Mouse (Mus musculus) ovary, adult 18-20 months (tissue): ENCODE measurements around the gene Ly6g6d.
"Not testable (repeated sequence)": the region's sequence is repeated elsewhere in the genome, so short reads cannot be mapped to it uniquely, and the experiment has no call there.

ENCODE experiments used
- DNase-seq: peaks from one replicate; pipeline ENCODE4 v3.0.0; 2022; ENCODE audit warnings: low spot score, mixed read lengths

The Ly6g6d gene

GRCm38 (mm10) chr17:35077786-35078233 is at the start of gene Ly6g6d:
Gene Ly6g6d (minus strand): TSS chr17:35078065.
- DNase-seq = peak; percentile 32

- DNase-seq = no peak
These were observed 49.2 kb upstream of the Ly6g6d start for GRCm38 (mm10) chr17:35127017-35127416.

GRCm38 (mm10) chr17:35126206-35126611 is 48.3 kb upstream of the Ly6g6d start, which contains the start of gene D17H6S53E:
Gene D17H6S53E (plus strand): TSS chr17:35126373.
- DNase-seq = peak; percentile 60

- DNase-seq = no peak
These were observed 47.7 kb upstream of the Ly6g6d start for GRCm38 (mm10) chr17:35125578-35125977.

GRCm38 (mm10) chr17:35125081-35125480 is 47.2 kb upstream of the Ly6g6d start:
- DNase-seq = no peak

GRCm38 (mm10) chr17:35124261-35124896 is 46.5 kb upstream of the Ly6g6d start:
- not testable (repeated sequence) for DNase-seq

GRCm38 (mm10) chr17:35123287-35123686 is 45.4 kb upstream of the Ly6g6d start:
- DNase-seq = not testable (repeated sequence)

- DNase-seq = no peak
These were observed 44.0 kb upstream of the Ly6g6d start, which contains the start of gene Csnk2b for GRCm38 (mm10) chr17:35121871-35122303. Gene Csnk2b (minus strand): TSS chr17:35122053.

GRCm38 (mm10) chr17:35121143-35121799 is 43.4 kb upstream of the Ly6g6d start, which contains the start of gene Gpank1:
Gene Gpank1 (plus strand): TSS chr17:35121455.
- DNase-seq = peak; percentile 98

GRCm38 (mm10) chr17:35120745-35121142 is 42.9 kb upstream of the Ly6g6d start:
- no peak for DNase-seq

- no peak for DNase-seq
These were observed 37.5 kb upstream of the Ly6g6d start, which contains the start of gene Ly6g5b for GRCm38 (mm10) chr17:35115046-35116019. Gene Ly6g5b (minus strand): TSS chr17:35115428.

- DNase-seq = no peak
These were observed 33.9 kb upstream of the Ly6g6d start for GRCm38 (mm10) chr17:35111774-35112173.

- DNase-seq = no peak
These were observed 30.2 kb upstream of the Ly6g6d start, which contains the start of gene Ly6g5c for GRCm38 (mm10) chr17:35108097-35108496. Gene Ly6g5c (plus strand): TSS chr17:35108279.

- DNase-seq = no peak
These were observed 28.7 kb upstream of the Ly6g6d start for GRCm38 (mm10) chr17:35106522-35106921.

GRCm38 (mm10) chr17:35105740-35106389 is 28.0 kb upstream of the Ly6g6d start:
- DNase-seq = no peak

GRCm38 (mm10) chr17:35104754-35105153 is 26.9 kb upstream of the Ly6g6d start:
- no peak for DNase-seq

- no peak for DNase-seq
These were observed 26.2 kb upstream of the Ly6g6d start for GRCm38 (mm10) chr17:35104079-35104478.

- no peak for DNase-seq
These were observed 25.4 kb upstream of the Ly6g6d start for GRCm38 (mm10) chr17:35103221-35103690.

- DNase-seq = no peak
These were observed 24.4 kb upstream of the Ly6g6d start for GRCm38 (mm10) chr17:35102299-35102698.

GRCm38 (mm10) chr17:35101161-35101560 is 23.3 kb upstream of the Ly6g6d start:
- no peak for DNase-seq

GRCm38 (mm10) chr17:35100196-35100765 is 22.4 kb upstream of the Ly6g6d start:
- no peak for DNase-seq
